Mouse (Mus musculus) Muller cell, postnatal 12 days (primary cell): Measurements from ENCODE around the gene Cenpc1.

Experiments
- DNase-seq: peaks from one replicate; pipeline ENCODE4 v3.0.0-alpha.2; 2015; ENCODE audit errors: inconsistent ontology term

Cenpc1 gene

GRCm38 (mm10) chr5:86065101-86065875, at the start of gene Cenpc1:
TSS of gene Cenpc1 (minus strand) at chr5:86065583.
- DNase-seq: peak; percentile 99

GRCm38 (mm10) chr5:86113997-86114396, 48.6 kb upstream of the Cenpc1 start:
- no peak for DNase-seq

GRCm38 (mm10) chr5:86113037-86113436, 47.7 kb upstream of the Cenpc1 start:
- no peak for DNase-seq

GRCm38 (mm10) chr5:86111074-86111473, 45.7 kb upstream of the Cenpc1 start:
- DNase-seq: no peak

GRCm38 (mm10) chr5:86106610-86107009, 41.2 kb upstream of the Cenpc1 start:
- DNase-seq: no peak

- no peak for DNase-seq
Measured at GRCm38 (mm10) chr5:86102176-86102575, 36.8 kb upstream of the Cenpc1 start.

GRCm38 (mm10) chr5:86100621-86101020, 35.2 kb upstream of the Cenpc1 start:
- no peak for DNase-seq

GRCm38 (mm10) chr5:86098988-86099387, 33.6 kb upstream of the Cenpc1 start:
- no peak for DNase-seq

GRCm38 (mm10) chr5:86094754-86095153, 29.4 kb upstream of the Cenpc1 start:
- no peak for DNase-seq

- no peak for DNase-seq
Measured at GRCm38 (mm10) chr5:86086751-86087150, 21.4 kb upstream of the Cenpc1 start.

- DNase-seq: no peak
Measured at GRCm38 (mm10) chr5:86084979-86085378, 19.6 kb upstream of the Cenpc1 start.

- DNase-seq: no peak
Measured at GRCm38 (mm10) chr5:86083987-86084386, 18.6 kb upstream of the Cenpc1 start.

GRCm38 (mm10) chr5:86078720-86079334, 13.4 kb upstream of the Cenpc1 start:
- DNase-seq: peak; percentile 9

GRCm38 (mm10) chr5:86072756-86073386, 7.5 kb upstream of the Cenpc1 start:
- DNase-seq: no peak

- DNase-seq: no peak
Measured at GRCm38 (mm10) chr5:86071538-86071937, 6.2 kb upstream of the Cenpc1 start, which contains the start of gene Stap1. TSS of gene Stap1 (plus strand) at chr5:86071746.

- DNase-seq: no peak
Measured at GRCm38 (mm10) chr5:86069121-86069520, 3.7 kb upstream of the Cenpc1 start.

GRCm38 (mm10) chr5:86068451-86068850, 3.1 kb upstream of the Cenpc1 start:
- no peak for DNase-seq

GRCm38 (mm10) chr5:86066551-86066929, 1.2 kb upstream of the Cenpc1 start:
- peak; percentile 87 for DNase-seq

GRCm38 (mm10) chr5:86065876-86066550, 630 bp upstream of the Cenpc1 start:
- no peak for DNase-seq

- no peak for DNase-seq
Measured at GRCm38 (mm10) chr5:86063501-86063900, 1.9 kb downstream of the Cenpc1 start.

- no peak for DNase-seq
Measured at GRCm38 (mm10) chr5:86029820-86030219, 35.6 kb downstream of the Cenpc1 start.
